Mouse (Mus musculus): ENCODE data around the gene 1700020D05Rik.
A peak's percentile ranks its signal among the peaks of the same experiment; 100 is the strongest.
"Not testable (repeated sequence)": the region's sequence is repeated elsewhere in the genome, so short reads cannot be mapped to it uniquely, and the experiment has no call there.

1700020D05Rik gene

GRCm38 (mm10) chr19:5495353-5496051 lies 8.1 kb downstream of the 1700020D05Rik start:
- DNase-seq (ENCODE audit: low read depth, low spot score): no peak

GRCm38 (mm10) chr19:5494314-5494713 lies 9.3 kb downstream of the 1700020D05Rik start:
- no peak for DNase-seq (ENCODE audit: low read depth, low spot score)

- not testable (repeated sequence) for DNase-seq (ENCODE audit: low read depth, low spot score)
Measured at GRCm38 (mm10) chr19:5493301-5493721, 10.3 kb downstream of the 1700020D05Rik start.

GRCm38 (mm10) chr19:5492641-5493040 lies 10.9 kb downstream of the 1700020D05Rik start:
- no peak for DNase-seq (ENCODE audit: low read depth, low spot score)

- DNase-seq (ENCODE audit: low read depth, low spot score): peak; percentile 91
Measured at GRCm38 (mm10) chr19:5490898-5491708, 12.5 kb downstream of the 1700020D05Rik start.

GRCm38 (mm10) chr19:5490313-5490897 lies 13.2 kb downstream of the 1700020D05Rik start, which contains the start of gene Cfl1:
Gene Cfl1, plus strand, starts transcription at chr19:5490455.
- DNase-seq (ENCODE audit: low read depth, low spot score): peak; percentile 96

GRCm38 (mm10) chr19:5489721-5490120 lies 13.9 kb downstream of the 1700020D05Rik start:
- peak; percentile 44 for DNase-seq (ENCODE audit: low read depth, low spot score)

GRCm38 (mm10) chr19:5488878-5489571 lies 14.6 kb downstream of the 1700020D05Rik start:
- DNase-seq (ENCODE audit: low read depth, low spot score): peak; percentile 97

GRCm38 (mm10) chr19:5487768-5488550 lies 15.6 kb downstream of the 1700020D05Rik start, which contains the start of gene Mus81:
Gene Mus81, minus strand, starts transcription at chr19:5488402.
- peak; percentile 96 for DNase-seq (ENCODE audit: low read depth, low spot score)

GRCm38 (mm10) chr19:5486771-5487170 lies 16.8 kb downstream of the 1700020D05Rik start:
- DNase-seq (ENCODE audit: low read depth, low spot score): no peak

- no peak for DNase-seq (ENCODE audit: low read depth, low spot score)
Measured at GRCm38 (mm10) chr19:5486286-5486685, 17.3 kb downstream of the 1700020D05Rik start.

GRCm38 (mm10) chr19:5485821-5486220 lies 17.8 kb downstream of the 1700020D05Rik start:
- no peak for DNase-seq (ENCODE audit: low read depth, low spot score)

- no peak for DNase-seq (ENCODE audit: low read depth, low spot score)
Measured at GRCm38 (mm10) chr19:5485371-5485770, 18.2 kb downstream of the 1700020D05Rik start.

GRCm38 (mm10) chr19:5484496-5484895 lies 19.1 kb downstream of the 1700020D05Rik start:
- DNase-seq (ENCODE audit: low read depth, low spot score): no peak

- no peak for DNase-seq (ENCODE audit: low read depth, low spot score)
Measured at GRCm38 (mm10) chr19:5483386-5484359, 19.9 kb downstream of the 1700020D05Rik start.

GRCm38 (mm10) chr19:5481398-5481797 lies 22.2 kb downstream of the 1700020D05Rik start:
- DNase-seq (ENCODE audit: low read depth, low spot score): no peak

- DNase-seq (ENCODE audit: low read depth, low spot score): no peak
Measured at GRCm38 (mm10) chr19:5480016-5480415, 23.6 kb downstream of the 1700020D05Rik start.

GRCm38 (mm10) chr19:5477668-5478300 lies 25.8 kb downstream of the 1700020D05Rik start:
- no peak for DNase-seq (ENCODE audit: low read depth, low spot score)
